Mouse (Mus musculus): Measurements from ENCODE around the gene Cbr3.

Cbr3 gene

DNA sequence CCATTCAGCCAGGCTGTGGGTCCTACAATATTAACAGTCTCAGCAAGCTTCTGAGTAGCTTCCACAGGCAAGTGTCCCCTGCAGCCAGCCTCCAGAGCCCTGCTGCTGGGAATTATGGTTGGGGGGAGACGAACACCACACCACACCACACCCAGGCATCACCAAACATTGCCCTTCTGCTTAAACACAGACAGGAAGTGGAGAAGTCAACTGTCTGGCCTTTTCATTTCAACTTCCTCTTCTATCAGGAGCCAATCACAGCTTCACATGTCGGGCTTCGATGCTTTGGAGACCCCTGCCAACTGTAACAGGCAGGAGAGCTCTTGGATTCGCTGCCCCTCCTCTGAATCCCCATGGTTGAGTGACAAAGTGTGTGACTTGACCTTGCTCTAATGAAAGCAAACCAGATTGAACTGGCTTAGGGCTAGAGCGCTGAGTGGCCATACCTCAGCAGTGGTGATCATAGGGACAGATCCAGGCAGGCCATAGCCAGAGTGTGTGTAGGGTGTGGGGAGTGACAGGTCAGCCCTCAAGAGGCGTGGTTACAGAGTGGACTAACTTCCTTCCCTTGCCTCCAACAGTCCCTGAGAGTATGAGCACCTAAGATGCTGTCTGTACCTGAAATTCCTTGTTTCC, 8.3 kb downstream of the Cbr3 start:
- H3K4me3 ChIP-seq (replicated peaks; ENCODE audit: low read length): no peak overlapping the region
- TF ChIP-seq NANOG (IDR thresholded peaks at IDR 0.05; ENCODE audit: borderline replicate concordance, low read length) (no peak), CTCF (conservative IDR thresholded peaks at IDR 0.05; ENCODE audit: low read length) (no peak), POU5F1 (IDR thresholded peaks at IDR 0.05; ENCODE audit: borderline replicate concordance, low read length) (no peak)
- peaks cover 35% of the 10 kb centered on the region for H3K4me1 ChIP-seq (replicated peaks; ENCODE audit: low read depth, low read length)
- H3K9me3 ChIP-seq (ENCODE audit: low read length): no peaks in the 10 kb centered on the region
- H3K27me3 ChIP-seq (ENCODE audit: insufficient read depth, low read length): no peaks in the 10 kb centered on the region
- H3K36me3 ChIP-seq (ENCODE audit: insufficient read depth, low read length): peaks cover 24% of the 10 kb centered on the region

DNA sequence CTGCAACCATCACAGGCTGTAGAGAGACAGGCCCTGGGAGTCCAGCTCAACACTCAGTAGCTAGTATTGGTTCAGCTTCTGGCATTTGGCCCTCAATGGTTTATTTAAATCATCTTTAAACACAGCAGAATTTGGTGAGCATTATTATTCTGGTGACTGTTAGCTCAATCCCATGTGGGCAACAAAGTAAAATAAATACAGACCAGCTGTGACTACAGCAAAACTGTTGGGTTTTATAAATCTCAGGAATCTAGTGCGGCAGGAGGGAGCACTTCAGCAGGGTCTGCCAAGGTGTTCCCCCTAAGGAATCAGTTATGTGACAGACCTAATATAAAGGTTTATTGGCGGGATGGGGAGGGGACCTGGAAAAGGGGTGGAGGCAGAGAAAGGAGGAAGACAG, 9.7 kb downstream of the Cbr3 start:
- Histone ChIP-seq H3K27me3 (ENCODE audit: insufficient read depth, low read length) (no peaks in the 10 kb centered on the region), H3K36me3 (ENCODE audit: insufficient read depth, low read length) (peaks cover 16% of the 10 kb centered on the region), H3K9me3 (ENCODE audit: low read length) (no peaks in the 10 kb centered on the region), H3K4me1 (replicated peaks; ENCODE audit: low read depth, low read length) (peaks cover 23% of the 10 kb centered on the region), H3K4me3 (replicated peaks; ENCODE audit: low read length) (no peak overlapping the region)
- TF ChIP-seq POU5F1 (IDR thresholded peaks at IDR 0.05; ENCODE audit: borderline replicate concordance, low read length) (no peak), CTCF (conservative IDR thresholded peaks at IDR 0.05; ENCODE audit: low read length) (no peak), NANOG (IDR thresholded peaks at IDR 0.05; ENCODE audit: borderline replicate concordance, low read length) (no peak)

DNA sequence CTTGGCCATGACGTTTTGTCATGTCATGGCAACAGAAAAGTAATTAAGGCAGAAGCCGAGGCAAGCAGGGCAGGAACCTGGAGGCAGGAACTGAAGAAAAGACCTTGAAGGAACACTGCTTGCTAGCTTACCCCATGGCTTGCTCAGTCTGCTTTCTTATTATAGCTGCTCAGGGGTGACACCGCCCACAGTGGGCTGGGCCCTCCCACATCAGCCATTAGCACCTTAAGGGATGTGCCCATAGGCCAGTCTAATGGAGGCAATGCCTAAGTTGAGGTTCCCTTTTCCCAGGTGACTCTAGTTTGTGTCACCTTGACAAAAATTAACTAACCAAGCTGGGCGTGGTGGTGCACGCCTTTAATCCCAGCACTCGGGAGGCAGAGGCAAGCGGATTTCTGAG, 24.1 kb downstream of the Cbr3 start:
- H3K4me3 ChIP-seq (replicated peaks; ENCODE audit: low read length): no peak overlapping the region
- peaks cover 9% of the 10 kb centered on the region; the same call in 1 of the 2 replicates for H3K4me1 ChIP-seq (replicated peaks; ENCODE audit: low read depth, low read length)
- TF ChIP-seq CTCF (conservative IDR thresholded peaks at IDR 0.05; ENCODE audit: low read length) (no peak), NANOG (IDR thresholded peaks at IDR 0.05; ENCODE audit: borderline replicate concordance, low read length) (no peak), POU5F1 (IDR thresholded peaks at IDR 0.05; ENCODE audit: borderline replicate concordance, low read length) (no peak)
- no peaks in the 10 kb centered on the region for H3K9me3 ChIP-seq (ENCODE audit: low read length)
- H3K36me3 ChIP-seq (ENCODE audit: insufficient read depth, low read length): no peaks in the 10 kb centered on the region
- peaks cover under 1% of the 10 kb centered on the region; the same call in 1 of the 2 replicates for H3K27me3 ChIP-seq (ENCODE audit: insufficient read depth, low read length)

DNA sequence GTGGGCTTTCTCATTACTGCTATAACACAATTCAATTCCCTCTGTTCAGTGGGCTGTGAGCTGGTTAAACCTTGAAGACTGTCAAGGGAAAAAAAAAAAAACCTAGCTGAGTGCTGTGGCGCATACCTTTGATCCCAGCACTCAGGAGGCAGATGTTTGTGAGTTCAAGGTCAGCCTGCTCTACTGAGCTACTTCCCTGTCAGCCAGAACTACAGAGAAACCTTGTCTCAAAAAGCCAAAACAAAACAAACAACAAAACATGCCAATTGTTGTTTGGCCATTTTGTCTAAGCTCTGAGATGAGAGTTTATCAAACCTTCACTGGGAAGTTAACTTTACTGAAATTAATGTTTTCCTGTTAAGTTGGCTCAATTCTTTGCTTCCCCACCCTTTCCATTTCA, 26.2 kb downstream of the Cbr3 start:
- Histone ChIP-seq H3K9me3 (ENCODE audit: low read length) (no peaks in the 10 kb centered on the region), H3K27me3 (ENCODE audit: insufficient read depth, low read length) (peaks cover 11% of the 10 kb centered on the region), H3K36me3 (ENCODE audit: insufficient read depth, low read length) (no peaks in the 10 kb centered on the region), H3K4me3 (replicated peaks; ENCODE audit: low read length) (no peak overlapping the region), H3K4me1 (replicated peaks; ENCODE audit: low read depth, low read length) (peaks cover 24% of the 10 kb centered on the region)
- TF ChIP-seq POU5F1 (IDR thresholded peaks at IDR 0.05; ENCODE audit: borderline replicate concordance, low read length) (no peak), NANOG (IDR thresholded peaks at IDR 0.05; ENCODE audit: borderline replicate concordance, low read length) (no peak), CTCF (conservative IDR thresholded peaks at IDR 0.05; ENCODE audit: low read length) (no peak)

DNA sequence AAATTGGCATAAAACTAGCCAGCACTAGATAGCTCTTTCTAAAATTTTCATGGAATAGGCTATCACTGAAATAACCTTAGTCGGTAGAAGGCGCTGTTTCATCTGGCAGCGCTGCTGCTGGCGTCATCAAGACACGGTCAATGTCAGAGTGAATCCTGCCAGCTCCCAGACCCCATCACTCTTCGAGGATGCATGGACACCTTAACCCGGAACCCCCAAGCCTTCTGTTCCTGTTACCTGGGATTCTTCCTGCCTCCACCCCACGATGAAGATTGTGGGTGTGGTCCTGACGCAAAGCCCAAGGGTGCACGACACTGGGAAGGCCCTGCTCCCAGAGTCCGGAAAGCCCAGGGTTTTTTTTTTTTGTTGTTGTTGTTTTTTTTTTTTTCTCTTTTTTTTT, 27.9 kb downstream of the Cbr3 start:
- Histone ChIP-seq H3K4me3 (replicated peaks; ENCODE audit: low read length) (peak overlapping the region; percentile 78), H3K36me3 (ENCODE audit: insufficient read depth, low read length) (peaks cover 6% of the 10 kb centered on the region; the same call in 1 of the 2 replicates), H3K4me1 (replicated peaks; ENCODE audit: low read depth, low read length) (peaks cover 41% of the 10 kb centered on the region), H3K27me3 (ENCODE audit: insufficient read depth, low read length) (peaks cover 11% of the 10 kb centered on the region), H3K9me3 (ENCODE audit: low read length) (no peaks in the 10 kb centered on the region)
- no peak for TF ChIP-seq POU5F1 (IDR thresholded peaks at IDR 0.05; ENCODE audit: borderline replicate concordance, low read length)
- peak; percentile 71 for TF ChIP-seq CTCF (conservative IDR thresholded peaks at IDR 0.05; ENCODE audit: low read length)

DNA sequence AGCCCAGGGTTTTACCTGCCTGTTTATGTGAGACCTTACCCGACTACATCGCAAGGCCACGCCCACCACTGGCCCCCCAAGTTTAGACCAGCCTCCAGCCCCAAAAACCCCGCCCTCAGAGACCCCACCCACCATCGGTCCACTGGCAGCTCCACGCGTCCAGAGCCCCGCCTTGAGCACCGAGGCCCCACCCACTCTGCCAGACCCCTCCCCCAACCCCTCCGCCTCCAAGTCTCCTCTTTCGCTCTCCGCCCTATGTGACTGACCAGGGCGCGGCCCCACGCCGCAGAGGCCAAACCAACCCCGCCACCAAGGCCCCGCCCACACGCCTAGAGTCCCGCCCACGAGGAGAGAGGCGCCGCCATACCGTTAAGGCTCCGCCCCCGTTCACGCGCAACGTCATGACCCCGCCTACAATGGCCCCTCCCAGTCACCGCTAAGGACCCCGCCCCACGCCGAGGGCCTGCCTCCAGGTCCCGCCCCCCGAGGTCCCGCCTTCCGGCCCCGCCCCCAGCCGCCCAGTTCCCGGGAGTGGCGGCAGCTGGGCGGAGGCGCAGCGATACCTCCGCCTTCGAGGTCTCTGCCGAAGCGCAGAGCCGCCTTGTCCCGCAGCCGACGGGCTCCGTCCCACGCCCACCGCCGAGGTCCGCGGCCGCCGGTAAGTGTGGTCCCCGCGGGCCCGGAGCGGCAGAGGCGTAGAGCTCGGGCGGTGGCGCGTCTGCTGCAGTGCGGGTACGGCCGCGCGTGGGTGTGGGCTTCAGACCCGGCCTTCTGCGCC, 28.6 kb downstream of the Cbr3 start, which contains the start of gene Dop1b:
Gene Dop1b (plus strand): TSS at position 494 of the 778 bp plus-strand sequence.
- TF ChIP-seq NANOG (IDR thresholded peaks at IDR 0.05; ENCODE audit: borderline replicate concordance, low read length): no peak
- TF ChIP-seq POU5F1 (IDR thresholded peaks at IDR 0.05; ENCODE audit: borderline replicate concordance, low read length): no peak
- TF ChIP-seq CTCF (conservative IDR thresholded peaks at IDR 0.05; ENCODE audit: low read length): no peak
- peaks cover 12% of the 10 kb centered on the region for H3K36me3 ChIP-seq (ENCODE audit: insufficient read depth, low read length)
- H3K4me3 ChIP-seq (replicated peaks; ENCODE audit: low read length): peak within 1 kb of the TSS; percentile 95

DNA sequence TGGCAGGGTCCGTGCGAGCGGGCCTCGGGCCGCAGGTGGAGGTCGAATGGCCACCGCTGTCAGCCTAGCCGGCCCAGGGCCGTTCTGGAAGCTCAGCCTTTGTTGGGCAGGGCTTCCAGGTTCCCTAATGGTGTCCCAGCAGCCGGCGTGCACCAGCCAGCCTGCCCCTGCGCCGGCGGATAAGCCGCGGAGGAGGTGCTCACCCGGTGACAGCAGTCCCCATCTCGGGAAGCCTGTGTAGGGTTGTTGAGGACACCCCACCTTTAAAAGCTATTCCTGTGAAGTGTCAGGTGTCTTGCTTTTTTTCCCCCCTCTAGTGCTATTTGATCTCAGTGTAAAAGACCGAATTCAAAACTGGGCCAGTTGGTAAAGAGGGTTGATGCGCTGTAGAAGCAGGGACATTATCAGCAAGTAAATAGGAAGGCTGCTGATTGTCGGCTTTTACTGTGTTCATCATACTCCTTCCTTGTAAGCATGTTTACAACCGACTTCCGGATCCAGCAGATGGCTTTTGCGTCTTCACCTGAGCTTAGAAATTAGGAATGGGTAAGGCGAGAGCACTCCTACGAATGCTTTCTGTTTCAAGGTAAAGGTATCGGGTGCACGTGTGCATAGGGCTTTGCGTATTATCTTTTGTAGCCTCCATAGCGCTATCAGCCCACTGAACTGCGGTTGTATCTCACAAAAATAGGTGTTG, 29.3 kb downstream of the Cbr3 start:
- H3K27me3 ChIP-seq (ENCODE audit: insufficient read depth, low read length): peaks cover 11% of the 10 kb centered on the region
- no peaks in the 10 kb centered on the region for H3K9me3 ChIP-seq (ENCODE audit: low read length)
- peaks cover 17% of the 10 kb centered on the region for H3K36me3 ChIP-seq (ENCODE audit: insufficient read depth, low read length)
- TF ChIP-seq POU5F1 (IDR thresholded peaks at IDR 0.05; ENCODE audit: borderline replicate concordance, low read length) (no peak), CTCF (conservative IDR thresholded peaks at IDR 0.05; ENCODE audit: low read length) (no peak), NANOG (IDR thresholded peaks at IDR 0.05; ENCODE audit: borderline replicate concordance, low read length) (no peak)
- H3K4me3 ChIP-seq (replicated peaks; ENCODE audit: low read length): peak overlapping the region; percentile 95
- H3K4me1 ChIP-seq (replicated peaks; ENCODE audit: low read depth, low read length): peaks cover 50% of the 10 kb centered on the region

More for the DNA sequence above, 28.6 kb downstream of the Cbr3 start, which contains the start of gene Dop1b:
- peaks cover 11% of the 10 kb centered on the region for H3K27me3 ChIP-seq (ENCODE audit: insufficient read depth, low read length)
- peaks cover 47% of the 10 kb centered on the region for H3K4me1 ChIP-seq (replicated peaks; ENCODE audit: low read depth, low read length)
- no peaks in the 10 kb centered on the region for H3K9me3 ChIP-seq (ENCODE audit: low read length)

DNA sequence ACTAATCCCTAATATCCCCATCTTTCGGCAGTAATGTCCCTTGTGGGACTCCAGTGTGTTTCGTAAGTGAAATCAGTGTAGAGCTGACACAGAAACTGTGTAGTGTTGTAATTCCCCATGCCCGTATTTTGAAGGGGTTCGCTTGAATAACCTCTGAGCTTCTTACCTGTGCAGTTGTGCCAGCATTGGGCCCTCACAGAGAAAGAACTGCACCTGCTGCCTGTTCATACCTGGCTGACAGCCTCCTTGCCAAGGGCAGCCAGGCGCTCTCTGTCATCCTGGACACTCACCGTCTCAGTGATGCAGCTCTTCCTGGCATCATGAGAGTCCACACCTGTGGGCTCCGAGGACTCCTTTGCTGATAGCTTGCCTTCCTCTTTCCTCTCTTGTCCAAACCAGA, 30.0 kb downstream of the Cbr3 start:
- peaks cover 56% of the 10 kb centered on the region for H3K4me1 ChIP-seq (replicated peaks; ENCODE audit: low read depth, low read length)
- peaks cover 17% of the 10 kb centered on the region for H3K36me3 ChIP-seq (ENCODE audit: insufficient read depth, low read length)
- peaks cover 11% of the 10 kb centered on the region for H3K27me3 ChIP-seq (ENCODE audit: insufficient read depth, low read length)
- peak overlapping the region; percentile 95 for H3K4me3 ChIP-seq (replicated peaks; ENCODE audit: low read length)
- H3K9me3 ChIP-seq (ENCODE audit: low read length): no peaks in the 10 kb centered on the region
- TF ChIP-seq POU5F1 (IDR thresholded peaks at IDR 0.05; ENCODE audit: borderline replicate concordance, low read length): no peak
- TF ChIP-seq CTCF (conservative IDR thresholded peaks at IDR 0.05; ENCODE audit: low read length): no peak
- no peak for TF ChIP-seq NANOG (IDR thresholded peaks at IDR 0.05; ENCODE audit: borderline replicate concordance, low read length)

Data from E14TG2a.4 (cell line).